Mouse (Mus musculus) cerebellum, adult 2 months (tissue): ENCODE measurements around the gene Mvb12b.

Experiments
- CTCF ChIP-seq: fragments of 200-500 bp; IDR thresholded peaks from 2 replicates; pipeline ENCODE4 v1.5.1; 2011; ENCODE audit warnings: low read depth, mild to moderate bottlenecking, control low read depth, low read length, moderate library complexity, borderline replicate concordance; ENCODE audit not compliant: insufficient read depth
- POLR2A ChIP-seq: fragments of 200-500 bp; IDR thresholded peaks from 2 replicates; pipeline ENCODE4 v1.6.1; 2011; ENCODE audit warnings: low read length, control low read depth, borderline replicate concordance; ENCODE audit not compliant: insufficient read depth

DNA sequence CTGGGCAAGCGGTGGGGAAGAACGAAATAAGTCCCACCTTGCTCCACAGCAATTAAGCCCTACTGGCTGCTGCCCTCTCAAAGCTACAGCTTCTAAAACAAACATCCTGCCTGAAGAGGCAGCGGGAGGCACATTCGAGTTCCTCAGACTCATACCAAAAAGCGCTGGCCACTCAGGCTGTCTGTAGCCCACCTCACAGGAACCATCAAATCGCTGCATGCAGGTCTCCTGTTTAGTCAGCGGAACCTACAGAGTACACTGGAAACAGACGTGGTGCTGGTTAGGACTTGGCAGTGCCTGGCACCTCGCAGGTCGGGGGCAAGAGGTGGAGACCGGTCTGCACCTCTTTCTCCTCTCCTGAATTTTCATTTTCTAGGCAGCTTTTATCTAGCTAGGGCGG, 12.2 kb downstream of the Mvb12b start:
- TF ChIP-seq POLR2A, result no peak
- TF ChIP-seq CTCF, result no peak
